Mouse (Mus musculus): ENCODE results near the gene Prpf31. TPM values are rescaled to one million over a fixed set of nuclear protein-coding genes. Genes with fewer than 3 reads are reported as not detected.
"Not testable (repeated sequence)": the region's sequence is repeated elsewhere in the genome, so short reads cannot be mapped to it uniquely, and the experiment has no call there.

Prpf31 gene
- total RNA-seq (2022), result 10 to 100 TPM; 38.9 to 57.0 (median 49.1) TPM

DNA sequence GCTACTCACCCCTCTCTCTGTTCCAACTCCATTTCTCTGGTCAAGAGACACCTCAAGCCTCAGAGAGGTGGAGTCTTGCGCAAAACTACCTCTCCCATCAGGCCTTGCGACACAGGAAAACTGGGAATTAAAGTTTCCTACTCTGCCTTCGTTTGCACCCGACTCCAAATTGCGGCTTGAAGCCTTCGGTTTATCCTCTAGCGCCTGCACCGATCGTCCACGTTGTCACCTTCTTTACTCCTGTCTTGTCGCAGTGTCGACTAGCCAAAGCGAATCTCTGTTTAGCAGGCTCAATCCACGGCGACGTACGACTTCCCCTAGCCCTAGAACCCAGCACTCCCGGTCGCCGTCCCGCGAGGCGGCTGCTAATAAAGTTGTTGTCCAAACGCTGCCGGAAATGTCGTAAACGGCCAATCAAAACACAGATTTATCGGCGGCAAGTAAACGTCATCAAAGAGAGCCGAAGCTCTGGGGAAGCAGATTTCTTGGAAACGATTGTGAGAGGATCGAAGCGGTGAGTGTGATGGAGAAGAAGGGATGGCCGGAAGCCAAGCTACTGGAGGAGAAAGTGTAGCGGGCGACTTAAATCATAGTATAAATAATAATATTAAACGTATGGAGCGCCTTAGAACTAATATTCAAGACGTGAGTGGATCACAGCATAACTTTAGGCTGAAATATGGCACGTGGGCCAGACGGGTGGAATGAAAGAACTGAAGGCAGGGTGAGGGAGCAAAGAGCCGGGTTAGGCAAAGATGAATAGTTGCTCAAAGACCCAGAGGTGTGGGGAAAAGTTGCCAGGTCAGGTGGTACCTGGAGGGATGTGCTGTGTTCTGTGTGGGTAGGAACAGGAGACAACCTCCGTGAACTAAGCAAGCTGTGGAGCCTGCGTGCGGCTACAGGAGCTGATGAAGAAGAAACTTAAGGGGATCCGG, at the start of gene Prpf31, which contains the start of gene Tfpt:
TSS of gene Prpf31 (plus strand) at position 443 of the 935 bp plus-strand sequence.
TSS of gene Tfpt (minus strand) at position 387 of the 935 bp plus-strand sequence.
- peak; percentile 92 for DNase-seq

DNA sequence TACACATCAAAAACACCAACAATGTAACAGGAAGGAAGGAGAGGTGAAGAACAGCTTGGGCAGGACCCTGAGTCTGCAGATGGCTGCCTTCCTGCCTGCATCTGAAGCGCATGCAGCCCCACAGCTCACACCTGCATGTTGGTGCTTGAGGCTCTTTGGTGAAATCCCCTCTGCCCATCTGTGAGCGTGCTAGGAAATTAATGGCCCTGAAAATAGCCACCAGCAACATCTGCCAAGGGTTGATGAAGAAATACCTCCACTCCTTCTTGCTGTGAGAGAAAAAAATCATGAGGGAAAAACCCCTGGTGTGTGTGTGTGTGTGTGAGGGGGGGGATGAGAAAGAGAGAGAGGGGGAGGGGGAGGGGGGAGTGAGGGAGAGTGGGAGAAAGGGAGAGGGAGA, 49.8 kb upstream of the Prpf31 start:
- no peak for DNase-seq

DNA sequence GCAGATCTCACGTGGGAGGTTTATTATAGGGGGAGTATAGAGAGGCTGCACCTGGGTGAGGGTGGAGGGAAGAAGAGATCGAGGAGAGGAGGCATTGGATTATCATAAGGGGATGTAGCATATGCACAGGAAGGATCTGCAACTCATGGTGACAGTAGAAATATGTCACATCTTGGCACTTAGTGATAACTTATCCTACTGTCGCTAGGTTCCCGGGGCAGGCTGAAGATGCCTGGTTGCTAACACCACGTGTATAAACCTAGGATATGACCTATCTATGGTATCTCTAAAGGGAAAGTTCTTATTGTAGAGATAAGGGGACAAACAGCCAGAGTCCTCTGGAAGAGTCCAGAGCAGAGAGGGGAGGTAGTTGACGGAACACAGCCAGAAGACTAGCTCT, 44.0 kb upstream of the Prpf31 start:
- DNase-seq, result no peak

DNA sequence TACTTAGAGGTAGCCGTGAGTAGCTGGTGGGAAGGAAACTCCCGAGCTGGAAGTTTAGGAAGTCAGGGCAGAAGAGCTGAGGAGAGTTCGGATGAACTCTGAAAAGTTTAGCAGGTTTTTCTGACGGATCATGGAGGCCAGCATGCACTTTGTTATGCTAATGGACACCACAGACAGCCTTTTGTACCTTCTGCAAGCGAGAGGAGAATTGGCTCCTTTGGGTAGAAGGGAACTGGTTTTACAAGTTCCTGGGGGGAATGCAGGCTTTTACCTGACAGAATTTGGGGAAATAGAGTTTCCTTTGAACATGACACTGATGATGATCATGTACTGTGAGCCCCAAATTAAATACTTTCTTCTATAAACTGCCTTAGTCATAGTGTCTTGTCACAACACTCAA, 43.5 kb upstream of the Prpf31 start:
- DNase-seq, result no peak

- no peak for DNase-seq
These were observed 42.5 kb upstream of the Prpf31 start for GRCm38 (mm10) chr7:3587292-3587691.

DNA sequence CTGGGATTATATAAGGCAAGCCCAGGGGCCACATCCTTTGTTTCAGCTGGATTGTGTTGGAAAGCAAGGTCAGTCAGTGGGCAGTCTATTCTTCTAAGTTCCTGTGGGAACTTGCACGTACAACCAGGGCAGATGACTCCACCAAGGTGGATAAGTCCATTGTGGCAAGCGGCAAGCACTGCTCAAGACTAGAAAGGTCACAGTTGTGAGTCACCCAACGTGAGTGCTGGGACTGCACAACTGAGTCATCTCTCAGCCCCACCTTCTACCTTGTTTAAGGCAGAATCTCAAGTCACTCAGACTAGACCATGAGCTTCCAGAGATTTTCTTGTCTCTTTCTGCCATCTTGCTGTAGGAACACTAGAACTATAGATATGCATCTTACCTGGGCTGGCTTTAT, 39.2 kb upstream of the Prpf31 start:
- no peak for DNase-seq

- no peak for DNase-seq
These were observed 38.3 kb upstream of the Prpf31 start for GRCm38 (mm10) chr7:3591534-3591933.

GRCm38 (mm10) chr7:3593855-3594254, 35.9 kb upstream of the Prpf31 start:
- no peak for DNase-seq

- no peak for DNase-seq
These were observed 35.1 kb upstream of the Prpf31 start for GRCm38 (mm10) chr7:3594686-3595085.

DNA sequence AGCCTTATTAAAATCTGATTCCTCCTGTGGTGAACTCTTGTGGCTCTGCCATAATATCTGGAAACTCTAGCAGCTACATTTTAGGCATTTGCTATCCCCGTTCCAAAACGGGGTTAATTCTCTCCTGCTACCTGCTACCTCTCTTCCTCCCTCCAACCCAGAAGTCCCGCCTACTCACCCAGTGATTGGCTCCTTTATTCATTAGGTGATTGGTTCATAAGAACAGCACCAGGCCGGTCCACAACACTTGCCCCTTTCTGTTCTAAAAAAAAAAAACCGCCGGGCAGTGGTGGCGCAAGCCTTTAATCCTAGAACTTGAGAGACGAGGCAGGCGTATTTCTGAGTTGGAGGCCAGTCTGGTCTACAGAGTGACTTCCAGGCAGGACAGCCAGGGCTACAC, 34.6 kb upstream of the Prpf31 start:
- no peak for DNase-seq

- DNase-seq, result not testable (repeated sequence)
These were observed 32.0 kb upstream of the Prpf31 start for GRCm38 (mm10) chr7:3597755-3598154.

GRCm38 (mm10) chr7:3601119-3601518, 28.7 kb upstream of the Prpf31 start:
- DNase-seq, result peak; percentile 46

DNA sequence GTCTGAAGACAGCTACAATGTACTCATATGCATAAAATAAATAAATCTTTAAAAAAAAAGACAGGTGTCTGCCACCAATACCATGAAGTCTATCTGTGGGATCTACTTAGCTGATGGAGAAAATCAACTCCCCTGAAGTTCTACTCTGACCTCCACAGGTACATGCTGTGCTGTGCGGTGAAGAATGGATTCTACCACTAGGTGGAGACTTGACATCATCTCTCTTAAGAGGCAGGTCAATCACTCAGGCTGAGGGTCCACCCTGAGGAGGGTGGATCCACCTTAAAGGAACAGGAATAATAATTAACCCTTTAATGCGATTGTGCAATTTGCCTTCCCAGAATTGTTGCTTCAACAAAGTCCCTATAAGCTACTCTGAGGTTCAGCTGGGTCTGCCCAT, 23.0 kb upstream of the Prpf31 start:
- DNase-seq, result no peak

- no peak for DNase-seq
These were observed 22.4 kb upstream of the Prpf31 start for GRCm38 (mm10) chr7:3607391-3607790.

GRCm38 (mm10) chr7:3608668-3609067, 21.1 kb upstream of the Prpf31 start:
- DNase-seq, result no peak

GRCm38 (mm10) chr7:3609082-3609481, 20.7 kb upstream of the Prpf31 start:
- no peak for DNase-seq

DNA sequence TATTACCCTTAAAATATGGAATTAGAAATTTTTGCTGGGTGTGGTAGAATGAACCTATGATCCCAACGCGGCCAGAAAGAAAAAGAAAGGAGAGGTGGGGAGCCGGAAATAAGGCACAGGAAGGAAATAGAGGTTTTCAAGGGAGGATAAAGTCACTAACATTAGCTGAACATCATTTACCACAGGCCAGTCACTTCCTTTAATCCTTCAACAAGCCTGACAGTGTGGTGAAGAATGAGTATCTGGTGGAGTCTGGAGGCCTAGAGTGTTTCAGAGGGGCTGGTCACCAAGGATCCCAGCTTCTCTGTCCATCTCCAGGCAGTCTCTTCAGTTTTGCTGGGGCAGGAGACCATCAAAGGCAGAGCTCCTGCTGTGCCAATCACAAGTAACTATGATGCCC, 19.3 kb upstream of the Prpf31 start:
- DNase-seq, result no peak

- DNase-seq, result no peak
These were observed 18.8 kb upstream of the Prpf31 start for GRCm38 (mm10) chr7:3611006-3611405.

- DNase-seq, result no peak
These were observed 15.8 kb upstream of the Prpf31 start for GRCm38 (mm10) chr7:3614021-3614420.

GRCm38 (mm10) chr7:3616057-3616388, 13.8 kb upstream of the Prpf31 start, which contains the start of gene Oscar:
Oscar (minus strand) TSS chr7:3616157.
- DNase-seq, result no peak

GRCm38 (mm10) chr7:3616389-3617241, 13.2 kb upstream of the Prpf31 start:
- no peak for DNase-seq

DNA sequence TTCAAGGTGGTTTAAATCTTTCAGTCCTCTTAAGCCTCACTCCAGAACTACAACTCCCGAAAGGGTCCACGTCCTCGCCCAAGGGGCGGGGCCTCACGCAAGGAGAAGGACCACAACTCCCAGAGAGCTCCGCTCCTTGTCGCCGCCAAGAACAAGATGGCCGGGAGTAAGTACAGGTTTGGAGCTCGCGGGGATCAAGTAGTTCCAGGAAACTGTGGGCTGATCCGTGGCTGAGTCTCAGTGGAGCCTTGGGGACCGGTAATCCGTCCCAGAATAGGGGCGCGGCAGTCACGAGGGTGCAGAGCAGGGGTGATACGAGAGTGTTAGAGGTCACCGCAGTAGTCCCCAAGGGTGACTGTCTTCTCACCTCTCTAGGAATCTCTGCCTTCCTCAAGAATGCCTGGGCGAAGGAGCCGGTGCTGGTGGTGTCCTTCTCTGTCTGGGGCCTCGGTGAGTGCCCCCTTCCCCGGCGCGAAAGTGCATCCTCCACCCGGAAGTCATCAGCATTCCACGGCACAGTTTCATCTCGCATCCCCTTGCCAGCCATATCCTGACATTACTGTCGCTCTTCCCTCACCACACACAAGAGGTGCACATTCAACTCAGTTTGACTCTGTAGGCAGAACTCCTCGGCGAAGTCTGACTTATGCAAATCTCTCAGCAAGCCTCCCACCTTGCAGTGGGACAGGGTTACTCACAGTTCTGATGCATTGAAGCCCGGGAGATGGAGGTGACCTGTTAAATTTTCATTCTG, 12.4 kb upstream of the Prpf31 start, which contains the start of gene Ndufa3:
TSS of gene Ndufa3 (plus strand) at position 132 of the 754 bp plus-strand sequence.
- peak; percentile 85 for DNase-seq

Data from adrenal gland, adult 8-10 months (tissue).